Mouse (Mus musculus) brain, embryonic 14.5 days (tissue): ENCODE data around the gene Ngp.

Experiments
- CTCF ChIP-seq: fragments of 200-500 bp; IDR thresholded peaks from 2 replicates; pipeline ENCODE4 v1.5.1; 2012; ENCODE audit warnings: inconsistent platforms, mild to moderate bottlenecking, moderate library complexity, borderline replicate concordance; ENCODE audit not compliant: insufficient read depth, insufficient read length; ENCODE audit errors: extremely low read depth
- POLR2A ChIP-seq: fragments of 200-500 bp; IDR thresholded peaks from 2 replicates; pipeline ENCODE4 v1.6.1; 2012; ENCODE audit warnings: mild to moderate bottlenecking, inconsistent platforms, borderline replicate concordance; ENCODE audit not compliant: poor library complexity, insufficient read depth, insufficient read length, severe bottlenecking; ENCODE audit errors: extremely low read depth

GRCm38 (mm10) chr9:110465336-110465735, 45.8 kb downstream of the Ngp start:
- TF ChIP-seq CTCF (no peak), POLR2A (no peak)
